Mouse (Mus musculus): ENCODE data around the gene Taar8b. TPM values are rescaled to one million over a fixed set of nuclear protein-coding genes. Genes with fewer than 3 reads are reported as not detected.

Taar8b gene
- polyA plus RNA-seq, 1 experiment from 2014 or later, result not detected

Other genes with a start within 250 kb of the Taar8b start
- gene Vnn3, start 240.8 kb downstream of the Taar8b start, polyA plus RNA-seq (2016; fragmentation: Nextera tagmentation; extraction: Ambion mirVana), result not detected in 2 replicates
- gene Vnn1, start 197.6 kb downstream of the Taar8b start, polyA plus RNA-seq (2016; fragmentation: Nextera tagmentation; extraction: Ambion mirVana), result 1.6 and 1.9 TPM in 2 replicates
- gene Taar1, start 171.9 kb downstream of the Taar8b start, polyA plus RNA-seq (2016; fragmentation: Nextera tagmentation; extraction: Ambion mirVana), result not detected in 2 replicates
- not detected in 2 replicates for gene Taar2, start 153.7 kb downstream of the Taar8b start, polyA plus RNA-seq (2016; fragmentation: Nextera tagmentation; extraction: Ambion mirVana)
- not detected in 2 replicates for gene Taar3, start 142.7 kb downstream of the Taar8b start, polyA plus RNA-seq (2016; fragmentation: Nextera tagmentation; extraction: Ambion mirVana)
- not detected in 2 replicates for gene Taar4, start 131.8 kb downstream of the Taar8b start, polyA plus RNA-seq (2016; fragmentation: Nextera tagmentation; extraction: Ambion mirVana)
- gene Taar5, start 121.6 kb downstream of the Taar8b start, polyA plus RNA-seq (2016; fragmentation: Nextera tagmentation; extraction: Ambion mirVana), result not detected in 2 replicates
- not detected in 2 replicates for gene Taar6, start 106.6 kb downstream of the Taar8b start, polyA plus RNA-seq (2016; fragmentation: Nextera tagmentation; extraction: Ambion mirVana)
- not detected in 2 replicates for gene Taar7a, start 98.8 kb downstream of the Taar8b start, polyA plus RNA-seq (2016; fragmentation: Nextera tagmentation; extraction: Ambion mirVana)
- not detected in 2 replicates for gene Taar7b, start 92.4 kb downstream of the Taar8b start, polyA plus RNA-seq (2016; fragmentation: Nextera tagmentation; extraction: Ambion mirVana)
- not detected in 2 replicates for gene Taar7d, start 65.1 kb downstream of the Taar8b start, polyA plus RNA-seq (2016; fragmentation: Nextera tagmentation; extraction: Ambion mirVana)
- not detected in 2 replicates for gene Taar7e, start 54.7 kb downstream of the Taar8b start, polyA plus RNA-seq (2016; fragmentation: Nextera tagmentation; extraction: Ambion mirVana)
- not detected in 2 replicates for gene Taar7f, start 42.8 kb downstream of the Taar8b start, polyA plus RNA-seq (2016; fragmentation: Nextera tagmentation; extraction: Ambion mirVana)
- not detected in 2 replicates for gene Taar8a, start 15.8 kb downstream of the Taar8b start, polyA plus RNA-seq (2016; fragmentation: Nextera tagmentation; extraction: Ambion mirVana)
- not detected in 2 replicates for gene Taar8c, start 9.6 kb upstream of the Taar8b start, polyA plus RNA-seq (2016; fragmentation: Nextera tagmentation; extraction: Ambion mirVana)
- gene Taar9, start 17.2 kb upstream of the Taar8b start, polyA plus RNA-seq (2016; fragmentation: Nextera tagmentation; extraction: Ambion mirVana), result not detected in 2 replicates
- gene Stx7, start 57.0 kb upstream of the Taar8b start, polyA plus RNA-seq (2016; fragmentation: Nextera tagmentation; extraction: Ambion mirVana), result 113 and 130 TPM in 2 replicates
- gene Moxd1, start 131.2 kb upstream of the Taar8b start, polyA plus RNA-seq (2016; fragmentation: Nextera tagmentation; extraction: Ambion mirVana), result 1.8 and 2.0 TPM in 2 replicates